Mouse (Mus musculus) pancreas, adult 10 weeks (tissue): ENCODE measurements around the gene Ifitm1. TPM values are rescaled to one million over a fixed set of nuclear protein-coding genes. Genes with fewer than 3 reads are reported as not detected.

Experiments used
- polyA plus RNA-seq: library from polyadenylated mRNA; stranded (reverse); fragments of 350-450 nt; fragmentation: Illumina TruSeq; extraction: RNeasy Lipid Tissue Mini Kit (QIAGEN cat#74804); gene quantifications from one replicate; pipeline ENCODE4 v1.2.3, GENCODE M21; 2015; ENCODE audit warnings: low read depth, low replicate concordance; ENCODE audit not compliant: insufficient read depth

The Ifitm1 gene
- polyA plus RNA-seq, result 20.5 TPM

GRCm38 (mm10) chr7:140966921-140967320 is at the start of gene Ifitm1:
Gene Ifitm1 (plus strand): TSS chr7:140967221.

GRCm38 (mm10) chr7:140920418-140921029 is 46.5 kb upstream of the Ifitm1 start, which contains the start of gene Nlrp6:
Gene Nlrp6 (plus strand): TSS chr7:140920902.

GRCm38 (mm10) chr7:140941222-140942051 is 25.6 kb upstream of the Ifitm1 start, which contains the start of gene Pgghg:
Gene Pgghg (plus strand): TSS chr7:140941391.

GRCm38 (mm10) chr7:140949824-140950530 is 17.0 kb upstream of the Ifitm1 start, which contains the start of gene Ifitm5:
Gene Ifitm5 (minus strand): TSS chr7:140950291.

GRCm38 (mm10) chr7:140955758-140956555 is 11.1 kb upstream of the Ifitm1 start, which contains the start of the genes Gm45717 and Ifitm2:
Gene Gm45717 (minus strand): TSS chr7:140955937.
Gene Ifitm2 (minus strand): TSS chr7:140955987.

GRCm38 (mm10) chr7:141010593-141010992 is 43.6 kb downstream of the Ifitm1 start, which contains the start of gene Ifitm3:
Gene Ifitm3 (minus strand): TSS chr7:141010770.

GRCm38 (mm10) chr7:141017824-141018223 is 50.8 kb downstream of the Ifitm1 start, which contains the start of gene Ifitm6:
Gene Ifitm6 (minus strand): TSS chr7:141017924.

Other genes with a start within 250 kb of the Ifitm1 start
- 33.7 TPM for gene Cyp2e1, start 203.5 kb upstream of the Ifitm1 start, polyA plus RNA-seq
- not detected for gene Syce1, start 179.4 kb upstream of the Ifitm1 start, polyA plus RNA-seq
- 0.20 TPM for gene Zfp941, start 145.0 kb upstream of the Ifitm1 start, polyA plus RNA-seq
- gene Urah, start 132.2 kb upstream of the Ifitm1 start, polyA plus RNA-seq, result 11.2 TPM
- not detected for gene Scgb1c1, start 121.7 kb upstream of the Ifitm1 start, polyA plus RNA-seq
- not detected for gene Odf3, start 119.4 kb upstream of the Ifitm1 start, polyA plus RNA-seq
- not detected for gene Gm45785, start 110.9 kb upstream of the Ifitm1 start, polyA plus RNA-seq
- 22.5 TPM for gene Ric8a, start 110.3 kb upstream of the Ifitm1 start, polyA plus RNA-seq
- gene Bet1l, start 109.6 kb upstream of the Ifitm1 start, polyA plus RNA-seq, result 14.4 TPM
- gene Psmd13, start 85.3 kb upstream of the Ifitm1 start, polyA plus RNA-seq, result 19.9 TPM
- 6.5 TPM for gene Sirt3, start 84.9 kb upstream of the Ifitm1 start, polyA plus RNA-seq
- gene Cox8b, start 66.8 kb upstream of the Ifitm1 start, polyA plus RNA-seq, result 7.3 TPM
- not detected for gene Nlrp6, start 46.3 kb upstream of the Ifitm1 start, polyA plus RNA-seq
- 7.4 TPM for gene Pgghg, start 25.8 kb upstream of the Ifitm1 start, polyA plus RNA-seq
- gene Ifitm5, start 16.9 kb upstream of the Ifitm1 start, polyA plus RNA-seq, result not detected
- not detected for gene Gm45717, start 11.3 kb upstream of the Ifitm1 start, polyA plus RNA-seq
- gene Ifitm2, start 11.2 kb upstream of the Ifitm1 start, polyA plus RNA-seq, result 171 TPM
- 188 TPM for gene Ifitm3, start 43.5 kb downstream of the Ifitm1 start, polyA plus RNA-seq
- gene Ifitm6, start 50.7 kb downstream of the Ifitm1 start, polyA plus RNA-seq, result not detected
- gene Gm17387, start 61.9 kb downstream of the Ifitm1 start, polyA plus RNA-seq, result not detected
- gene B4galnt4, start 93.9 kb downstream of the Ifitm1 start, polyA plus RNA-seq, result 0.26 TPM
- gene Pkp3, start 111.0 kb downstream of the Ifitm1 start, polyA plus RNA-seq, result 12.4 TPM
- gene Sigirr, start 133.4 kb downstream of the Ifitm1 start, polyA plus RNA-seq, result 8.7 TPM
- 0.35 TPM for gene Ano9, start 150.6 kb downstream of the Ifitm1 start, polyA plus RNA-seq
- 4.1 TPM for gene Ptdss2, start 155.2 kb downstream of the Ifitm1 start, polyA plus RNA-seq
- gene Rnh1, start 205.6 kb downstream of the Ifitm1 start, polyA plus RNA-seq, result 56.7 TPM
- 22.7 TPM for gene Hras, start 226.8 kb downstream of the Ifitm1 start, polyA plus RNA-seq
- gene Lrrc56, start 226.9 kb downstream of the Ifitm1 start, polyA plus RNA-seq, result 1.4 TPM
- gene Lmntd2, start 246.9 kb downstream of the Ifitm1 start, polyA plus RNA-seq, result 5.9 TPM
- gene Rassf7, start 248.6 kb downstream of the Ifitm1 start, polyA plus RNA-seq, result 12.7 TPM